Mouse (Mus musculus): Measurements from ENCODE around the gene Tpx2. TPM values are rescaled to one million over a fixed set of nuclear protein-coding genes. Genes with fewer than 3 reads are reported as not detected.

Gene Tpx2
- polyA plus RNA-seq, 1 experiment from 2014 or later, result 46.4 TPM

- Histone ChIP-seq H3K9me3 (no peaks in the 10 kb centered on the region), H3K9ac (replicated peaks) (no peak overlapping the region), H3K27me3 (no peaks in the 10 kb centered on the region), H3K4me2 (replicated peaks) (no peak overlapping the region), H3K4me1 (replicated peaks) (no peaks in the 10 kb centered on the region), H3K27ac (no peak overlapping the region), H3K4me3 (replicated peaks) (no peak overlapping the region), H3K36me3 (peaks cover 71% of the 10 kb centered on the region)
- no peak for ATAC-seq
- WGBS, result 89% methylated on average over 3 of the region's 3 CpGs
These were observed 39.5 kb downstream of the Tpx2 start for GRCm38 (mm10) chr2:152887230-152887629.

DNA sequence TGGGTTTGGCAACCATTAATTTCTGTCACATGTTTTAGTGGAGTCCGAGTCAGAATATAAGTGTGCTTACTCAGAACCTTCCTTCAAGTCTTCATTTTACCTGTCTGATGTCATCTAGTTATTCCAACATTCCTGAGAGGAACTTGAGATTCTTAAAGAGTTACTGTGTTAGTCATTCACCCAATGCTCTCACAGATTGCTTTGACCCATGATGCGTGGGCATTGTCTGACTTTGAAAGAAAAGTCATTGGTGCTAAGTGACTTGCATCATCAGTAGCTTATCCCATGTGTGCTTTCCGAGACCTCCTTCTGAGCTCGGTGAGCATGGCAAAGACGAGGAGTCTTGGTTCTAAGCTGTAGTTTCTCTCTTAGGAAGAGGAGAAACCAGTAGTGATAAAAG is 41.0 kb downstream of the Tpx2 start:
- Histone ChIP-seq H3K36me3 (peaks cover 81% of the 10 kb centered on the region), H3K9ac (replicated peaks) (no peak overlapping the region), H3K4me3 (replicated peaks) (no peak overlapping the region), H3K4me1 (replicated peaks) (no peaks in the 10 kb centered on the region), H3K4me2 (replicated peaks) (no peak overlapping the region), H3K27me3 (no peaks in the 10 kb centered on the region), H3K27ac (no peak overlapping the region), H3K9me3 (no peaks in the 10 kb centered on the region)
- 90% methylated on average over 5 of the region's 5 CpGs for WGBS
- no peak for ATAC-seq

GRCm38 (mm10) chr2:152895834-152896233 is 48.1 kb downstream of the Tpx2 start:
- peaks cover 40% of the 10 kb centered on the region for H3K36me3 ChIP-seq
- H3K4me1 ChIP-seq (replicated peaks), result no peaks in the 10 kb centered on the region
- no peak overlapping the region for H3K9ac ChIP-seq (replicated peaks)
- H3K27ac ChIP-seq, result no peak overlapping the region
- no peak for ATAC-seq
- H3K4me2 ChIP-seq (replicated peaks), result no peak overlapping the region
- no peaks in the 10 kb centered on the region for H3K9me3 ChIP-seq
- no peak overlapping the region for H3K4me3 ChIP-seq (replicated peaks)
- WGBS, result 92% methylated on average over 9 of the region's 9 CpGs
- H3K27me3 ChIP-seq, result no peaks in the 10 kb centered on the region

DNA sequence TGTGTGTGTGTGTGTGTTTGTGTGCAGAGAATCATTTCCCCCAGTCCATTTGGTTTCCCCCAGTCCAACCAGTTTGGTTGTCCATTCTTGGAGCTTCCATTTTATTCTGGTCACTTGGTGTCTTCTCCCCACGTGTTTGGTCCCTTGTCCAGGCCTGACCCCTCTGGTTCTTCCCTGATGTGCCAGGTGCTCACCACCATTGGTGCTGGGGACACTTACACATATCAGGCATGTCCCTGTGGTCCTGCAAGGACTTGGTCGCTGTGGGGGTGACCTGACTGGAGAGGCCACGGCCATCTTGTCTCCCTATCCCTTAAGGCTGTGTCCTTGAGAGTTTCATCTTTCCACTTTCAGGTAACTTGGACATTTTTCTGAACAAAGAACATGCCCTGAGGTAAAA is 49.2 kb downstream of the Tpx2 start:
- ATAC-seq, result no peak
- H3K9me3 ChIP-seq, result no peaks in the 10 kb centered on the region
- H3K4me2 ChIP-seq (replicated peaks), result no peak overlapping the region
- peaks cover 32% of the 10 kb centered on the region for H3K36me3 ChIP-seq
- no peak overlapping the region for H3K9ac ChIP-seq (replicated peaks)
- 0 out of 2 replicates have a peak, but pooled peaks cover 3% of the 10 kb centered on the region for H3K4me1 ChIP-seq (replicated peaks)
- H3K4me3 ChIP-seq (replicated peaks), result no peak overlapping the region
- WGBS, result 95% methylated on average over 3 of the region's 3 CpGs
- H3K27me3 ChIP-seq, result no peaks in the 10 kb centered on the region
- no peak overlapping the region for H3K27ac ChIP-seq

DNA sequence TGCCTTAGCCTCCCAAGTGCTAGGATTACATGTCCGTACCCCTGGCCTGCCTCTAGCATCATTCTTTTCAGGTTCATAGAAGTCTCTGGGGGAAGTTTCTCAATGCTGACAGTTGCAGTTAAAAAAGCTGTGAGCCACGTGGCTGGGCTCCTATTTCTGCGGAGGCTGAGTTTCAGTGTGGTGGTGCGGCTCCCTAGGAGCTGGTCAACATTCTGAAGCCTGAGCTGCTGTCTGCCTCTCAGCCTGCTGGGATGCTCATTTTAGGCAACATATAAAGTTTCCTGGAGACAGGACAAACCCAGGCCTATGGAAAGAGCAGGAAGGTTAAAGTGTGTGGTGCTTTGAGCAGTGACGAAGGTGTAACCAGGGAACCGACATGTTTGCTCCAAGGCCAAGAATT is 51.2 kb downstream of the Tpx2 start:
- Histone ChIP-seq H3K27me3 (no peaks in the 10 kb centered on the region), H3K36me3 (peaks cover 12% of the 10 kb centered on the region), H3K4me2 (replicated peaks) (no peak overlapping the region), H3K9me3 (no peaks in the 10 kb centered on the region), H3K4me3 (replicated peaks) (no peak overlapping the region), H3K9ac (replicated peaks) (no peak overlapping the region), H3K4me1 (replicated peaks) (peaks cover 9% of the 10 kb centered on the region; the same call in 1 of the 2 replicates), H3K27ac (no peak overlapping the region)
- 81% methylated on average over 6 of the region's 6 CpGs for WGBS
- ATAC-seq, result no peak

DNA sequence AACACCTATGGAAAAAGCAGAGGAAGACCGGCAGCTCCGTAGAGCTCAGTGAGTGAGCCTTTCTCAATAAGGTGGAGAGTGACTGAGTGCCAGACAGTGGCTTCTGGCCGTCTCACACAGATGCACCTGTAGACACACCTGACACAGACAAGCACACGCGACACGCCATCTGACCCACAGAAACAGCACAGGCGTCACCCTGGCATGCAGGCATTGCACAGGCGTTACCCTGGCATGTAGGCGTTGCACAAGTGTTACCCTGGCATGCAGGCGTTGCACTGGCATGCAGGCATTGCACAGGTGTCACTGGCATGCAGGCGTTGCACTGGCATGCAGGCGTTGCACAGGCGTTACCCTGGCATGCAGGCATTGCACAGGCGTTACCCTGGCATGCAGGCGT is 53.5 kb downstream of the Tpx2 start:
- H3K4me2 ChIP-seq (replicated peaks), result no peak overlapping the region
- no peak overlapping the region for H3K27ac ChIP-seq
- peaks cover 9% of the 10 kb centered on the region; the same call in 1 of the 2 replicates for H3K4me1 ChIP-seq (replicated peaks)
- H3K4me3 ChIP-seq (replicated peaks), result no peak overlapping the region
- WGBS, result 94% methylated on average over 15 of the region's 15 CpGs
- no peaks in the 10 kb centered on the region for H3K27me3 ChIP-seq
- no peak overlapping the region for H3K9ac ChIP-seq (replicated peaks)
- H3K36me3 ChIP-seq, result no peaks in the 10 kb centered on the region
- no peak for ATAC-seq
- no peaks in the 10 kb centered on the region for H3K9me3 ChIP-seq

GRCm38 (mm10) chr2:152902658-152903057 is 54.9 kb downstream of the Tpx2 start:
- Histone ChIP-seq H3K27me3 (no peaks in the 10 kb centered on the region), H3K9ac (replicated peaks) (no peak overlapping the region), H3K4me3 (replicated peaks) (no peak overlapping the region), H3K36me3 (no peaks in the 10 kb centered on the region), H3K9me3 (no peaks in the 10 kb centered on the region), H3K4me1 (replicated peaks) (peaks cover 16% of the 10 kb centered on the region; the same call in 1 of the 2 replicates), H3K4me2 (replicated peaks) (no peak overlapping the region), H3K27ac (no peak overlapping the region)
- WGBS, result 10% methylated on average over 3 of the region's 3 CpGs
- ATAC-seq, result no peak

DNA sequence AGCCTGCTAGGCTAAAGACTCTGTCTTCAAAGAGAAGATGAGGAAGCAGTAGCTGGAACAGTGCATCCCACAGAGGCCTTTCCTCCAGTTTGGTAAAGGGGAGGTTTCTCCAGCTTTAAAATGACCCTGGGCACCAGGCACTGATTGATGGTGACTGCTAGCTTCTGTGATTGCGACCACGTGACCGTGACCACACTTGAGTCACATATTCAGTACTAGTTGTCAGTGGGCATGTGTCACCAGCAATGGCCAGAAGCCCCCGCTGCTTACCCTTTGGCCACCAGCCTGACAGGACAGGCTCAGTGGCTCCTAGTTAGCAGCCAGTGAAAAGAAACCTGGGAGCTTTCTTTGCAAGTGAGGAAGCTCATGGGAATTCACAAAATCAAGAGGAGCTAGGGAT is 55.8 kb downstream of the Tpx2 start:
- WGBS, result 92% methylated on average over 4 of the region's 4 CpGs
- peaks cover 17% of the 10 kb centered on the region; the same call in 1 of the 2 replicates for H3K4me1 ChIP-seq (replicated peaks)
- ATAC-seq, result no peak

DNA sequence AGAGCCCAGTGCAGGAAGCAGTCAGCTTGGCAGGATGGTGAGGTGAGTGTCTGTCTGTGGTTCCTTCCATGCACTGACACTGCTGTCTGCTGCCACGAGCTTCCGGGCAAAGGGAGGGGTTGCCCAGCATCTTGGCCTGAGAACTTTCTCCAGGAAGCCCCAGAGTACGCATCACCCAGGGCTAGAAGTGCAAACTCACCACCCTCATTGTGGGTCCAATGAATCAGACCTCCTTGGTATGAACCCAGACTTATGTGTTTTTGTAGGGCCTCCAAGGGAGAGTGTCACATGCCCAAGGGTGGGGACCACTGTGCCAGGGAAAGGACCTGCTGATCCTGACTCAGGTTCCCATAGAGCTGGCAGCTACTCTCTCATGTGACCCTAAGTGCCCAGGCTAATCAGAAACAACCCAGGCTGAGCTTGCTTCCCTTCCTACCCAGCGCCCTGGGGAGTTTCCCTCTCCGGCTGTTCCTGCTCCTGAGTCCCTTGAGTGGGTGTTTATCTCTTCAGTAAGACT is 56.4 kb downstream of the Tpx2 start:
- 75% methylated on average over 5 of the region's 5 CpGs for WGBS
- no peak for ATAC-seq
- Histone ChIP-seq H3K27ac (no peak overlapping the region), H3K9ac (replicated peaks) (no peak overlapping the region), H3K27me3 (no peaks in the 10 kb centered on the region), H3K4me2 (replicated peaks) (no peak overlapping the region), H3K4me1 (replicated peaks) (peaks cover 17% of the 10 kb centered on the region; the same call in 1 of the 2 replicates), H3K4me3 (replicated peaks) (no peak overlapping the region), H3K9me3 (no peaks in the 10 kb centered on the region), H3K36me3 (no peaks in the 10 kb centered on the region)

More for the DNA sequence above, 55.8 kb downstream of the Tpx2 start:
- no peak overlapping the region for H3K4me3 ChIP-seq (replicated peaks)
- no peak overlapping the region for H3K9ac ChIP-seq (replicated peaks)
- H3K9me3 ChIP-seq, result no peaks in the 10 kb centered on the region
- no peak overlapping the region for H3K4me2 ChIP-seq (replicated peaks)
- no peaks in the 10 kb centered on the region for H3K36me3 ChIP-seq
- no peaks in the 10 kb centered on the region for H3K27me3 ChIP-seq
- H3K27ac ChIP-seq, result no peak overlapping the region

DNA sequence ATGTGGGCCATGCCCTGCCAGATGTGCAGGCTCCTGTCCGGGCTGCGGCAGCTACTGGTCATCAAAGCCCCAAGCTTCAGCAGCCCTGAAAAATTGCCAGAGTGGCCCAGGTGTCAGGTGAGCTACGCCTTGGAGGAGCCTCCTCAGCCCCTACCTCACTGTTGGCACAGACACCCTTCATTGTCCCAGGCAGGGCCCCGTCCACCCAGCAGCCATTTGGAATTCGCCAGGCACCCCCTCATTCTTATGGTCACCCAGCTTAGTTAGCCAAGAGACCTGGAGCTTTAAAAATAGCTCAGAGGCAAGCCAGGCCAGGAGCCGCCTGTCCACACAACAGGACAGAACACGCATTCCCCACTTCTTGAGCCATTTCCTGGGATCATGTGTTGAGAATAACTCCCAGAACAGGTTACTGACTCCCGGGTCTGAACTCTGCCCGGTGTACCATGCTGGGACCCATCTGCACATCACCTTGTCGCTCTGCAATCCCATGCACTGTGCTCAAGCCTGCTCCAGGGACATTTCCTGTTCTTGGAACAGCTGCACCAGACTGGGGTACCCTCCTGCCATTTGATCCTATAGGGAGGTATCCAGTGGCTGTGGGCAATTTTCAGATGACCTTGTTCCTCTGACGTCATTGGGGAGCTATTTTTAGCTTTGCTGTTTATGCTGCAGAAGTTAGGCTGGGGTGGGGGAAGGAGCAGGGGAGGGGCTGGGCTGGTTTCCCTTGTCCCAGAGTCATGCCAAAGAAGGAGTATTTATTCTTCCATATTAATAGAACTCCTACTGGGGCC is 57.5 kb downstream of the Tpx2 start:
- H3K4me2 ChIP-seq (replicated peaks), result no peak overlapping the region
- peaks cover under 1% of the 10 kb centered on the region; the same call in 1 of the 2 replicates for H3K27me3 ChIP-seq
- H3K27ac ChIP-seq, result no peak overlapping the region
- peaks cover 17% of the 10 kb centered on the region; the same call in 1 of the 2 replicates for H3K4me1 ChIP-seq (replicated peaks)
- WGBS, result 73% methylated on average over 11 of the region's 11 CpGs
- no peak for ATAC-seq
- no peak overlapping the region for H3K4me3 ChIP-seq (replicated peaks)
- H3K9ac ChIP-seq (replicated peaks), result no peak overlapping the region
- H3K36me3 ChIP-seq, result no peaks in the 10 kb centered on the region
- no peaks in the 10 kb centered on the region for H3K9me3 ChIP-seq

DNA sequence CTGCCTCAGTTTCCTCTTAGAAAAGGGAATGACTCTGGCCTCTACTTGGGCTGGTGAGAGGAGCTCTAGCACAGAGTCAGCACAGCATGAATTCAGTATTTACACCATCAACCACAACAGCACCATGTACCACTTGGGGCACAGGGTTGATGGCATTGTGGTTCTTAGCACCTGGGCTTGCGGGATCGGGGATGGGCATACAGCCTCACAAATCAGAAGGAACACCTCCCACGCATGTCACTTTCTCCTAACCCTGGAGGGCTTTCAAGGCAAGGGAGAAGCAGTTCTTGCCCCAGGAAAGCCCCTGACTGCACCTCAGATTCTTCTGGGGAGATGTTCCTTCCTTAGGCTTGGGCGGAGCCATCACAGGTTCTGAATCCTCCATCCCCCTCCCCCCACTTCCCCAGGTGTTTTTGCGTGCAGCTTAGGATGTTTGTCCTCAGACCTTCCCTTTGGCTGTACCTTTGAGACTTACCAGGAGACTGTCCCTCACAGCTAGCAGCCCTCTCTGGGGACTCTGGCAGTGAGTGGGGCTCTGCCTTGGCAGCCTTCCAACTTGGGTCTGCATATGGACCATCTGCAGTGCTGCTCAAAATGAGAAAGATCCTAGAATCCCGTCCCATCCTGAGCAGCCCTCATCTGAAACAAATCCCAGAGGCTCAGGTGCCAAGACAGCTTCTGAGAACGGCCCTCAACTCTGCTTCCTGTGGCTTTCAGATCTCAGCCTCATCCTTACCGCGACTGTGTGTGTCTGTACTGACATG is 58.7 kb downstream of the Tpx2 start:
- no peak for ATAC-seq
- Histone ChIP-seq H3K36me3 (no peaks in the 10 kb centered on the region), H3K4me1 (replicated peaks) (peaks cover 17% of the 10 kb centered on the region; the same call in 1 of the 2 replicates), H3K9ac (replicated peaks) (no peak overlapping the region), H3K9me3 (no peaks in the 10 kb centered on the region), H3K4me2 (replicated peaks) (no peak overlapping the region), H3K4me3 (replicated peaks) (no peak overlapping the region), H3K27me3 (peaks cover 13% of the 10 kb centered on the region), H3K27ac (no peak overlapping the region)
- WGBS, result 70% methylated on average over 9 of the region's 9 CpGs

Data from midbrain, embryonic 13.5 days (tissue).